Mouse (Mus musculus) G1E (cell line): ENCODE data around the gene Hnf1b.

ENCODE experiments used
- CTCF ChIP-seq: IDR thresholded peaks from 2 replicates; pipeline ENCODE4 v1.5.1; 2012; ENCODE audit warnings: low read depth, low read length, inconsistent platforms, mixed read lengths
- GATA1 ChIP-seq: IDR thresholded peaks from 2 replicates; pipeline ENCODE4 v1.6.1; 2012; ENCODE audit warnings: borderline replicate concordance, low read length, inconsistent platforms, mixed read lengths
- GATA2 ChIP-seq: IDR thresholded peaks from 2 replicates; pipeline ENCODE4 v1.6.1; 2012; ENCODE audit warnings: low read depth, low read length, inconsistent platforms, borderline replicate concordance
- POLR2AphosphoS5 ChIP-seq: IDR thresholded peaks from 2 replicates; pipeline ENCODE4 v1.6.1; 2012; ENCODE audit warnings: low read depth, low read length, inconsistent platforms; ENCODE audit not compliant: insufficient replicate concordance
- TAL1 ChIP-seq: conservative IDR thresholded peaks from 2 replicates; pipeline ENCODE4 v1.6.1; 2012; ENCODE audit warnings: low read depth, low read length, inconsistent platforms, mixed read lengths

DNA sequence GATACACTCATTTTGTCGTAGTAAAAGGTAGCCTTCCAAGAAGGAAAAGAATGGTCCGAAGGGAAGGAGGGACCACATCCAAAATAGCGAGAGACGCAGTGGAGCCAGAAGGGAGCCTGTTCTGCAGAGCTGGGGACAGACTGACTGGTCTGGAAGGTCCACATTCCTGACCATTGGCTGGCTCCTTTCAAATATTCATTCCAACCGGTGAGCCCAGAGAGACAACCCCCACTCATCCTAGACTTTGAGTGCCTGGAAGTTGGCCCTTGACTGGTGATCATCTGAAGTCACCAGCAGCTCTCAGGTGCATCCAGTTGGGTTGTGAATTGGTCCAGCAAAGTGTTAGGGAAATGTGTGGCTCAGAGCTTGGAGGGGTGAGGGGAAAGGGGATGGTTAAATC, 34.7 kb upstream of the Hnf1b start:
- no peak for TF ChIP-seq CTCF
- no peak for TF ChIP-seq POLR2AphosphoS5
- TF ChIP-seq GATA1 = no peak
- TF ChIP-seq TAL1 = no peak
- TF ChIP-seq GATA2 = no peak
